Mouse (Mus musculus): ENCODE results near the gene Sel1l3. TPM values are rescaled to one million over a fixed set of nuclear protein-coding genes. Genes with fewer than 3 reads are reported as not detected.

Sel1l3 gene
- polyA plus RNA-seq, 1 experiment from 2014 or later: 1.0 TPM

- no peak overlapping the region for H3K9ac ChIP-seq
- H3K27ac ChIP-seq (replicated peaks): no peak overlapping the region
- H3K27me3 ChIP-seq (replicated peaks): no peaks in the 10 kb centered on the region
- H3K9me3 ChIP-seq: no peaks in the 10 kb centered on the region
- H3K4me3 ChIP-seq: no peak overlapping the region
- no peak overlapping the region for H3K4me2 ChIP-seq
- no peak for ATAC-seq (ENCODE audit: extremely low read depth, insufficient number of reproducible peaks, low FRiP score, low TSS enrichment)
- H3K4me1 ChIP-seq: peaks cover 20% of the 10 kb centered on the region
- WGBS: 72% methylated on average over 10 of the region's 10 CpGs
- H3K36me3 ChIP-seq: no peaks in the 10 kb centered on the region
Observed at GRCm38 (mm10) chr5:53172256-53172636, 41.5 kb downstream of the Sel1l3 start.

- ATAC-seq (ENCODE audit: extremely low read depth, insufficient number of reproducible peaks, low FRiP score, low TSS enrichment): no peak
- H3K27me3 ChIP-seq (replicated peaks): no peaks in the 10 kb centered on the region
- H3K9ac ChIP-seq: no peak overlapping the region
- whole genome bisulfite sequencing: 67% methylated on average over 6 of the region's 6 CpGs
- no peak overlapping the region for H3K4me2 ChIP-seq
- no peak overlapping the region for H3K4me3 ChIP-seq
- H3K9me3 ChIP-seq: no peaks in the 10 kb centered on the region
- no peak overlapping the region for H3K27ac ChIP-seq (replicated peaks)
- no peaks in the 10 kb centered on the region for H3K36me3 ChIP-seq
- H3K4me1 ChIP-seq: peaks cover 14% of the 10 kb centered on the region
Observed at GRCm38 (mm10) chr5:53171611-53172255, 42.0 kb downstream of the Sel1l3 start.

GRCm38 (mm10) chr5:53167564-53167963 is 46.2 kb downstream of the Sel1l3 start:
- 81% methylated on average over 4 of the region's 4 CpGs for WGBS
- Histone ChIP-seq H3K4me1 (no peaks in the 10 kb centered on the region), H3K4me3 (no peak overlapping the region), H3K36me3 (no peaks in the 10 kb centered on the region), H3K4me2 (no peak overlapping the region), H3K27me3 (replicated peaks) (no peaks in the 10 kb centered on the region), H3K27ac (replicated peaks) (no peak overlapping the region), H3K9ac (no peak overlapping the region), H3K9me3 (no peaks in the 10 kb centered on the region)
- ATAC-seq (ENCODE audit: extremely low read depth, insufficient number of reproducible peaks, low FRiP score, low TSS enrichment): no peak

- no peak overlapping the region for H3K4me2 ChIP-seq
- H3K36me3 ChIP-seq: no peaks in the 10 kb centered on the region
- 81% methylated on average over 5 of the region's 5 CpGs for WGBS
- no peak overlapping the region for H3K27ac ChIP-seq (replicated peaks)
- no peak for ATAC-seq (ENCODE audit: extremely low read depth, insufficient number of reproducible peaks, low FRiP score, low TSS enrichment)
- H3K4me3 ChIP-seq: no peak overlapping the region
- H3K27me3 ChIP-seq (replicated peaks): no peaks in the 10 kb centered on the region
- no peak overlapping the region for H3K9ac ChIP-seq
- H3K9me3 ChIP-seq: no peaks in the 10 kb centered on the region
- no peaks in the 10 kb centered on the region for H3K4me1 ChIP-seq
Observed at GRCm38 (mm10) chr5:53165672-53166071, 48.1 kb downstream of the Sel1l3 start.

GRCm38 (mm10) chr5:53162436-53162835 is 51.3 kb downstream of the Sel1l3 start:
- Histone ChIP-seq H3K4me2 (no peak overlapping the region), H3K36me3 (no peaks in the 10 kb centered on the region), H3K27ac (replicated peaks) (no peak overlapping the region), H3K4me3 (no peak overlapping the region), H3K4me1 (no peaks in the 10 kb centered on the region), H3K9ac (no peak overlapping the region), H3K9me3 (no peaks in the 10 kb centered on the region), H3K27me3 (replicated peaks) (no peaks in the 10 kb centered on the region)
- no peak for ATAC-seq (ENCODE audit: extremely low read depth, insufficient number of reproducible peaks, low FRiP score, low TSS enrichment)
- WGBS: 78% methylated on average over 8 of the region's 8 CpGs

GRCm38 (mm10) chr5:53161506-53162186 is 52.1 kb downstream of the Sel1l3 start:
- H3K27me3 ChIP-seq (replicated peaks): no peaks in the 10 kb centered on the region
- no peaks in the 10 kb centered on the region for H3K4me1 ChIP-seq
- H3K4me2 ChIP-seq: no peak overlapping the region
- H3K4me3 ChIP-seq: no peak overlapping the region
- ATAC-seq (ENCODE audit: extremely low read depth, insufficient number of reproducible peaks, low FRiP score, low TSS enrichment): no peak
- no peak overlapping the region for H3K27ac ChIP-seq (replicated peaks)
- 80% methylated on average over 8 of the region's 8 CpGs for WGBS
- no peaks in the 10 kb centered on the region for H3K9me3 ChIP-seq
- H3K36me3 ChIP-seq: no peaks in the 10 kb centered on the region
- no peak overlapping the region for H3K9ac ChIP-seq

- Histone ChIP-seq H3K4me1 (peaks cover 4% of the 10 kb centered on the region; the same call in 1 of the 2 replicates), H3K9me3 (no peaks in the 10 kb centered on the region), H3K9ac (no peak overlapping the region), H3K4me3 (no peak overlapping the region), H3K27me3 (replicated peaks) (no peaks in the 10 kb centered on the region), H3K4me2 (no peak overlapping the region), H3K27ac (replicated peaks) (no peak overlapping the region), H3K36me3 (no peaks in the 10 kb centered on the region)
- ATAC-seq (ENCODE audit: extremely low read depth, insufficient number of reproducible peaks, low FRiP score, low TSS enrichment): no peak
- 76% methylated on average over 6 of the region's 6 CpGs for WGBS
Observed at GRCm38 (mm10) chr5:53160207-53160606, 53.5 kb downstream of the Sel1l3 start.

GRCm38 (mm10) chr5:53159631-53160030 is 54.1 kb downstream of the Sel1l3 start:
- Histone ChIP-seq H3K4me3 (no peak overlapping the region), H3K4me1 (peaks cover 9% of the 10 kb centered on the region), H3K4me2 (no peak overlapping the region), H3K9ac (no peak overlapping the region), H3K27me3 (replicated peaks) (no peaks in the 10 kb centered on the region), H3K9me3 (no peaks in the 10 kb centered on the region), H3K27ac (replicated peaks) (no peak overlapping the region), H3K36me3 (no peaks in the 10 kb centered on the region)
- no peak for ATAC-seq (ENCODE audit: extremely low read depth, insufficient number of reproducible peaks, low FRiP score, low TSS enrichment)
- WGBS: 83% methylated on average over 4 of the region's 4 CpGs

- Histone ChIP-seq H3K9ac (no peak overlapping the region), H3K27me3 (replicated peaks) (no peaks in the 10 kb centered on the region), H3K4me3 (no peak overlapping the region), H3K9me3 (no peaks in the 10 kb centered on the region), H3K36me3 (no peaks in the 10 kb centered on the region), H3K4me2 (no peak overlapping the region), H3K27ac (replicated peaks) (no peak overlapping the region), H3K4me1 (peaks cover 14% of the 10 kb centered on the region)
- no peak for ATAC-seq (ENCODE audit: extremely low read depth, insufficient number of reproducible peaks, low FRiP score, low TSS enrichment)
- 67% methylated on average over 3 of the region's 3 CpGs for WGBS
Observed at GRCm38 (mm10) chr5:53159166-53159565, 54.6 kb downstream of the Sel1l3 start.

- Histone ChIP-seq H3K9ac (no peak overlapping the region), H3K9me3 (no peaks in the 10 kb centered on the region), H3K4me2 (no peak overlapping the region), H3K27me3 (replicated peaks) (no peaks in the 10 kb centered on the region), H3K4me1 (peaks cover 24% of the 10 kb centered on the region), H3K4me3 (no peak overlapping the region), H3K36me3 (no peaks in the 10 kb centered on the region), H3K27ac (replicated peaks) (no peak overlapping the region)
- ATAC-seq (ENCODE audit: extremely low read depth, insufficient number of reproducible peaks, low FRiP score, low TSS enrichment): no peak
- WGBS: 77% methylated on average over 13 of the region's 13 CpGs
Observed at GRCm38 (mm10) chr5:53155985-53156679, 57.6 kb downstream of the Sel1l3 start.

GRCm38 (mm10) chr5:53154501-53154900 is 59.2 kb downstream of the Sel1l3 start:
- H3K4me3 ChIP-seq: no peak overlapping the region
- 32% methylated on average over 2 of the region's 2 CpGs for WGBS
- ATAC-seq (ENCODE audit: extremely low read depth, insufficient number of reproducible peaks, low FRiP score, low TSS enrichment): no peak; the same call in 1 of the 2 replicates
- no peak overlapping the region for H3K9ac ChIP-seq
- H3K27ac ChIP-seq (replicated peaks): 0 out of 2 replicates have a peak overlapping the region, but pooled peaks have one; percentile 0
- no peaks in the 10 kb centered on the region for H3K36me3 ChIP-seq
- no peak overlapping the region for H3K4me2 ChIP-seq
- no peaks in the 10 kb centered on the region for H3K9me3 ChIP-seq
- H3K27me3 ChIP-seq (replicated peaks): no peaks in the 10 kb centered on the region
- peaks cover 28% of the 10 kb centered on the region for H3K4me1 ChIP-seq
